Mouse (Mus musculus): ENCODE data around the gene Ercc1.

- TF ChIP-seq CTCF (IDR thresholded peaks at IDR 0.05; ENCODE audit: low read depth, low read length), result no peak
- TF ChIP-seq POLR2A (IDR thresholded peaks at IDR 0.05; ENCODE audit: extremely low read depth, insufficient read depth, low read length), result no peak
Observed at GRCm38 (mm10) chr7:19400946-19401345, 56.4 kb downstream of the Ercc1 start.
